Mouse (Mus musculus): ENCODE measurements around the gene Slc47a1. TPM values are rescaled to one million over a fixed set of nuclear protein-coding genes. Genes with fewer than 3 reads are reported as not detected.

Gene Slc47a1
- 0.24 and 0.33 TPM in 2 replicates for polyA plus RNA-seq (2012; rRNA removed)

GRCm38 (mm10) chr11:61377881-61378613, at the start of gene Slc47a1:
Gene Slc47a1 (minus strand): TSS chr11:61378345.

GRCm38 (mm10) chr11:61342505-61343420, 35.4 kb downstream of the Slc47a1 start, which contains the start of gene Slc47a2:
Gene Slc47a2 (minus strand): TSS chr11:61342860.

Other genes starting within 250 kb of the Slc47a1 start
- gene Usp22, start 203.3 kb downstream of the Slc47a1 start, polyA plus RNA-seq (2012; rRNA removed) = 30.5 and 36.4 TPM in 2 replicates
- gene Aldh3a1, start 170.8 kb downstream of the Slc47a1 start, polyA plus RNA-seq (2012; rRNA removed) = 1.2 TPM in 2 replicates
- 75.6 and 94.9 TPM in 2 replicates for gene Aldh3a2, start 110.9 kb downstream of the Slc47a1 start, polyA plus RNA-seq (2012; rRNA removed)
- gene Slc47a2, start 35.5 kb downstream of the Slc47a1 start, polyA plus RNA-seq (2012; rRNA removed) = 0.19 TPM in 1 of 2 replicates, not detected in the other
- 1.2 TPM in 2 replicates for gene Rnf112, start 75.8 kb upstream of the Slc47a1 start, polyA plus RNA-seq (2012; rRNA removed)
- 147 and 156 TPM in 2 replicates for gene Mfap4, start 107.1 kb upstream of the Slc47a1 start, polyA plus RNA-seq (2012; rRNA removed)
- 27.4 and 29.0 TPM in 2 replicates for gene Mapk7, start 116.1 kb upstream of the Slc47a1 start, polyA plus RNA-seq (2012; rRNA removed)
- 14.2 and 22.8 TPM in 2 replicates for gene B9d1, start 126.8 kb upstream of the Slc47a1 start, polyA plus RNA-seq (2012; rRNA removed)
- 19.4 and 20.3 TPM in 2 replicates for gene Epn2, start 201.3 kb upstream of the Slc47a1 start, polyA plus RNA-seq (2012; rRNA removed)

Measured in colon, adult 2 months (tissue).